Mouse (Mus musculus) gastrocnemius, adult 18-20 months (tissue): ENCODE results near the gene Bcorl1. TPM values are rescaled to one million over a fixed set of nuclear protein-coding genes. Genes with fewer than 3 reads are reported as not detected.

Experiments used
- DNase-seq: peaks from one replicate; pipeline ENCODE4 v3.0.0; 2021; ENCODE audit warnings: low spot score
- long read RNA-seq, 2 experiments: library from polyadenylated mRNA; stranded (forward); transcript quantifications; one replicate each; pipeline ENCODE4 v2.0.0; 2021
- total RNA-seq, 2 experiments: library from RNA; stranded (reverse); gene quantifications; 2 replicates each; pipeline ENCODE4 v1.2.3; 2021

Gene Bcorl1
- total RNA-seq: 1 to 10 TPM; 5.8 to 7.5 TPM
- long read RNA-seq, experiment 1: 0 reads
- long read RNA-seq, experiment 2, partial matches to known transcripts: 2 of 4 reads
- long read RNA-seq, experiment 2, other reads (novel, unspliced or antisense): 2 of 4 reads

DNA sequence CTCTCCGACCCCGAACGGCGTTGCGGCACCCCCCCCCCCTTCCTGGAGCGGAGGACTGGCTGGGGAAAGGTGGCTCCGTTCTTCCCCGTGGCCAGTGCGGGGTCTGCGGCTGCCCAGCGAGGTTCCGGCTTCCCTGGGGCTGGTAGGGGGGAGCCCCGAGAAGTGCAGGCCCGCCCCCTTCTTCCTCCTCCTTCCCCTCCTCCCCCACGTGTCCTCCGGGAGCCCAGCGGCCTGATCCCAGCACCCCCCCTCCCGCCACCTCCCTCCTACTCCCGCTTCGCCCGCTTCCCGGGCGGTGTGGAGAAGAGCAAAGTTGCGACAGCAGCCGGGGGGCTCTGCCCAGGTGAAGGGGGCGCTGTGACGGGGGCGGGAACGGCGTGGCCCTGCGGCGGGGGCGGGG is at the start of gene Bcorl1:
Bcorl1 (plus strand) TSS at position 218 of the 400 bp plus-strand sequence.
- peak; percentile 32 for DNase-seq

DNA sequence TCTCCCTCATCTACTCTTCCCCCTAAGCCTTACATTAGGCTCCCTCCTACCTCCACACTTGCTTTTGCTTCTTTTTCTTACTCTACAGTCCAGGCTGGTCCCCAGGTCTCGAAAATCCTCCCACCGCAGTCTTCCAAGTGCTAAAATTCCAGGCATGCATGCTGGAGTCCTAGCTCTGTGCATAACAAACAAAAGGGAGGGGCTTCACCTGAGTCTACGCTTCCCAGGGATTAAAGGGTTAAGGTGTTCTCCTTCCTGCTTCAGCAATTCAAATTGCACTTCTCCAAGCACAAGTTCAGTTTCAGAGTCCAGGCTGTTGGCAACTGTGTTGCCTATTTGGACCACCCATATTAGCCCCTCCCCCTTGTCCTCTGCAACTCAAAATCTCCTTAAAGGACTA is 49.7 kb upstream of the Bcorl1 start:
- no peak for DNase-seq

DNA sequence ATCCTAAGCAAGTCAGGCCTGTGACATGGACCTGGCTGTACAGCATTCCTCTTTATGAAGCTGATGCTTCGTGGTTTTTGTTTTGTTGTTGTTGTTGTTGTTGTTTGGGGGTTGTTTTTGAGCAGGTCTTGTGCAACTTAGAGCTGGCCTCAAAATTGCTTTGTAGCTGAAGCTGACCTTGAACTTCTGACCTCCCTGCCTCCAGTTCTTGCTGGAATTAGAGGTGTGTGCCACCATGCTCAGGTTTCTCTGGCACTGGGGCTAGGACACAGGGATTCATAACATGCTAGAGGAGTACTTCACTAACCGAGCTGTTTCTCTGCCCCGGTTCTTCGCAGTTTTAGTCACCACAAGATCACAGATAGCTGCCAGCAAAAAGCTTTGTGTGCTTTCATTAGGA is 35.8 kb upstream of the Bcorl1 start:
- DNase-seq: no peak

DNA sequence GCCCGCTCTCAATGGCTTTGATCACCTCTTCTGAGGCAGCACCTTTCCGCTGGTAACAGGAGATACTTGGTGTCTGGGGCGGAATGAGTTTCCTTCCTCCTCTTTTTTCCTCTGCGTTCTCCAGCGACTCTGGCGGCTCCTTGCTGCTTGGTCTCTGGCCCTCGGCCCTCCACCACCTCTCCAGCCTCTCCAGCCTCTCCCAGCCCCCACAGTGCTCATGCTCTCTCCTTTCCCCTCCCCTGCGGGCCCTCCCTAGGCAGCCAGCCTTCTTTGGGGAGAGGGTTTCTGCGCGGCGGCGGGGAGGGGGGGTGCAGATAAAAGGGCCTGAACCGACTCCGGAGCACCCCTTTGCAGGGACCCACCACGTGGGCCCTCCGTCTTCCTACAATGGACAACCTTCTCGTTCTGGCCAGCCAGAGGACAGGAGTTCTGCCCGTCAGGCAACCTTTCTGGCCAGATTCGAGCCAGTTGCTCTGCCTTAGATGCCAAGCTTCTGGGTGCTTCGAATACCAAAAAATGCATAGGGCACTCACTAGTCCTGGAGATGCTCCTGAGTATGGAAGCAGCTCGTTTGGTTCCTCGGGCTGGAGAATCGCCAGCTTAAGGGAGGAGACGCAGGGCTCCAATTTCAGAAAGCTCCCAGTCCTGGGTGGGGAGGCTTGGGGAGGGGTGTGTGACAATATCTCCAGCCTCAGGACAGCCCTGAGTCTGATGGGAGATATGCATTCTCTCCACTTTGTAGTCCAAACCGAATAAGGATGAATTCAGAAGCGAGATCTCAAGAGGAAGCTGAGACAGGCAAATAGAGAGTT is 30.2 kb upstream of the Bcorl1 start:
- no peak for DNase-seq

DNA sequence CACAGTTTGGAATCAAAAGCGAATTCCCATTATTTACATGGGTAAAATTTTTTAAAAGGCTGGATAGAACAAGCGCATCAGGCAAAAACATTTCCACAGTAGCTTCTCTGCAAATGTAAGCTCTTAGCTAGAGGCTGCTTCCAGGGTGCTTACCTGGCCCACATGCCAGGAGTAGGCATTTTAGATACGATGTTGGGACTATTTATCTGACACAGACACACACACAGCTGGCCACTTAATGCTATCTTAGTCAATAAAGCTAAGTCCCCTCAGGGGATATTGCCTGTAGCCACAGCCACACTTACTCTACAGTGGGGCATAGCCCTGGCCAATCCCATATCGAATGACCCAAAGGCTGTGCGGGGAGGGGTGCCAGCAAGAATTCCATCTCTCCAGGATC is 29.4 kb upstream of the Bcorl1 start:
- no peak for DNase-seq

DNA sequence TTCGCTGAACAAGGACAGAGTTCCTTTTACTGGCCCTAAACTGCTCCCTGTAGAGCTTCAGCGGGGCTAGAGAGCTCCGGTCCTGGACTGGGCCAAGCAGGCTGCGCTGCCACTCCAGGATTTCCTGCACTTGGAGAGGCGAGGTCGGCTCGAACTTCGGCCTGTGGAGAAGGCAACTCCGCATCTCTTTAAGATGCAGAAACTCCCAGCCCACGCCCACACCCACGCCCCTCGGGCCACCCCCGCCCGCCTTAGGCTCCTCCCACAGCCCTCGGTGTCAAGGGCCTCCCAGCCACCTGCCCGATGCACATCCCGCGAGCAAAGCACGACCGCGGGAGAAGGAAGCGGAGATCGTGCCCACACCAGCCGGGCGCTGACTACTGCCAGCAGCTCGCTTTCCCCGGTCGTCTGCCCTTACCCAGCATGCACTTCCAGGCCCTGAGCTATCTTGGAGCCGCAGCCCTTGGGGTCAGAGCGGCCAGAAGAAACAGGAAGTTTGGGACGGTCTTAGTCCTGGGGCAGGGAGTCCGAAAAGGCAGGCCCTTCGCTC is 26.6 kb upstream of the Bcorl1 start:
- DNase-seq: peak; percentile 79

DNA sequence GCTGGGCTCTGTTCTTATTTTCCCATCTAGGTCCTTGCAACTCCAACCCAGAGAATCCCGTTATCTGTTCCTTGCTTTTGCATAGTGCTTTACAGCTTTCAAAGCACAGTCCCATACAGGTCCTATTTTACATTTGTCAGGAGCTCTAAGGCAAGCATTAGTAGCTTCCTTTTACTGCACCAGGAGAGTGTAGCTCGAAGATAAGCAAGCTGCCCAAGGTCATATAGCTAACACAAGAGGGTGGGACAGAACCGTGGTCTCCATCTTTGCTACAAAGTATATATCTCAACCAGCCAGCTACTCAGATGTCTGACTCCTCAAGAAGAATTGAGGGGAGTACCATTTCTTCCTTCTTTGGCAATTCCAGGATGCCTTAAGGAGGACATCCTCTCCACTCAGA is 23.7 kb upstream of the Bcorl1 start:
- no peak for DNase-seq

DNA sequence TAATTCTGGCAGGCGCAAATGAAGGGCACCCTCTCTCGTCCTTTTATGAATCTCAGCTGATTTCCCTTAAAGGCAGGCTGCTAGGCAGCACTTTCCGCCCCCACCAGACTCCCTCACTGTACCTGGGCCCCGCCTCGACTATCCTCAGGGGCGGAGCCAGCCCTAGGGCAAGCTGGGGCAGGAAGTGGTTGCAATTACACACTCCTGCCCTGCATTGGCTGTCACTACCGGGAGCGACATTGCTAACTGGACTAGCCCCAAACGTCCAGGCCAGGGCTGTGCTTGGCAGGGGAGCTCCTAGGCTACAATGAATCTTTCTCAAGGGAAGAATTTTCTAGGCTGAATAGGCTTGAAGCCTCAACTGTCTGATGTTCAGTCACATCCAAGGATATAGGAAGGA is 23.0 kb upstream of the Bcorl1 start:
- DNase-seq: no peak

DNA sequence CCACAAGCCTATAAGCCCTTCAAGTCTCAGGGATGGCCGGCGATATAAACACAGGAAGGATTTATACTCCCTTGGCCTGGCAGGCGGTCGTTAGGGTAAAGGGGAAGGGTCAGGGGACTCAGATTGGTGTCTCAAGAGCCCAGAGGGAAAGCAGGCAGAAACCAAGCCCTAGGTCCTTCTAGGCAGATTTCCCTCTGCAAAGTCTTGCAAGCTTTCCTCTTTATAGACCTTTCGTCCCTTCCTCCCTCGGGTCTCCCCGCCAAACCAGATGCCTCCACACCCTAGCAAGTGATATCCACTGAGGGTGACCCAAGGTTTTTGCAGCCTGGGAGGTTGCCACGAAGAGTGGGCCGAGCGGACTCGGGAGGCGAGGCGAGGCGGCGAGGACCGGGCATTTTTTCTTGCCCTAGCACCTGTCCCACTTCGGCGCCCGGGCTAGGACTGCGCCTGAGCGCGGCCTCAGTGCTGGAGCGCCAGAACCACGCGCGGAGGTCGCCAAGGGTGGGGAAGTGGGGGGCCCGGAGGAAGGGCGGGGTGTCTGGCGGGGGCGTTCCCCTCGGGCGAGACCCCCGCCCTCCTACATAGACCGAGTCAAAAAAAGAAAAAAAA is 613 bp upstream of the Bcorl1 start:
- no peak for DNase-seq

DNA sequence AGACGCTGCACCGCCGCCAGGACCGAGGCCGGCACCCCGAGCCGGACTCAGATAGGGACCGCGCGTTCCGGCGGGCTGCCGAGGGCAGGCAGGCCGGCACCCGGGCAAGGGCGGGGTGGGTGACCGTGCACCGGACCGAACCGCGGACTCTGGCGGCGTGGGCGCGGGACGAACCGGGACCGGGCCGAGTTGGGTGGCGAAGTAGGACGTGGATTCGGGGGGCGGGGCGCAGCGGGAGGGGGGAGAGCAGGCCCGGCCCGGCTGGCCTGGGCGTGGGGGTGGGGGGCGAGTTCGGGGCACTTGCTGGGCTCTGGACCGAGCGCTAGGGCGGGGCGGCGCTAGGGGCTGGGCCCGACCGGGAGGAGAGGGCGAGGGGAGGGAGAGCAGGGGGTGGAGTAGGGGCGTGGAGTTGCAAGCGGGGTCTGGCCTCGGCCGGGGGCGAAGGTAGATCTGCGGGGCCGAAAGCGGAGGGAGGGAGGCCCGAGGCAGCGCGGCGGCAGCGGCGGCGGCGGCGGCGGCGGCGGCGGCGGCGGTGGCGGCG is 533 bp downstream of the Bcorl1 start:
- DNase-seq: peak; percentile 40

DNA sequence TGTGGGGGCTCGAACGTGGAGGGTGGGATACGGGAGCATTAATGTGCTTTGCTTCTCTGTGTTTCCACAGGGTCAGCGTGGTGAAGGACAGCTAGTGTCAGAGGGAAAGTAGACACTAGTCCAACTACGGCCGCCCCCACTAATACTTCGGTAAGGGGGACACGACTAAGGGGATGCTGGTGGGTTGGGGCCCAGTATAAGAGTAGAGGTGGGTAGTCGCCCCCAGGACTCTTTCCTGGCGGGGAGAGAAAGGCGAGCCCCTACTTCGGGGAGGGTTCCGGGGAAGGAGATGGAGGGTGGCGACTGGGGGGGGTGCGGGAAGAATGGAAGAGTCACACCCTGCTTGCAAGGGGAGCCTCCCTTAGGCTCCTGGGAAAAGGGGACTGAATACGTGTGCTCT is 1.6 kb downstream of the Bcorl1 start:
- DNase-seq: no peak

DNA sequence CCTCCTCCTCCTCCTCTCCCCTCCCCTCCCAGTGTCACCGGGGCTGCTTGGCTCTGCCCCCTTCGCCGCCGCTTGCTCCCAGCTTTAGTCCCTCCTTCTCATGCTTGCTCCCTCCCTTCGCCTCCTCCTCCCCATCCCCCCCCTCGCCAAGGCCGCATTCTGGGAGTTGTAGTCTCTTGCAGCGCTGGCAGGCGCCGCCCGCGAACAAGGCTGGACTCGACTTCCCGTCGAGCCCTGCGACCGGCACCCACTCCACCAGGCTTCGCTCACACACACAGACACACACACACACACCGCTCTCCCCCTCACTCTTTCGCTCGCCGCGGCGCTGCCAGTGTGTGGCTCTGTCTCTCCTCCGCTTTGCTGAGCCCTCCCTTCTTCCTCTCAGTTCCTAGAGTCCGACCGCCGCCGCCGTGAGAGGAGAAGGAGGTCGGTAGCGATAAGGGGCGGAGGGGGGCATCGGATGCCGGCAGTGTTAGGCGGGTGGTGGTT is 2.3 kb downstream of the Bcorl1 start:
- peak; percentile 88 for DNase-seq

DNA sequence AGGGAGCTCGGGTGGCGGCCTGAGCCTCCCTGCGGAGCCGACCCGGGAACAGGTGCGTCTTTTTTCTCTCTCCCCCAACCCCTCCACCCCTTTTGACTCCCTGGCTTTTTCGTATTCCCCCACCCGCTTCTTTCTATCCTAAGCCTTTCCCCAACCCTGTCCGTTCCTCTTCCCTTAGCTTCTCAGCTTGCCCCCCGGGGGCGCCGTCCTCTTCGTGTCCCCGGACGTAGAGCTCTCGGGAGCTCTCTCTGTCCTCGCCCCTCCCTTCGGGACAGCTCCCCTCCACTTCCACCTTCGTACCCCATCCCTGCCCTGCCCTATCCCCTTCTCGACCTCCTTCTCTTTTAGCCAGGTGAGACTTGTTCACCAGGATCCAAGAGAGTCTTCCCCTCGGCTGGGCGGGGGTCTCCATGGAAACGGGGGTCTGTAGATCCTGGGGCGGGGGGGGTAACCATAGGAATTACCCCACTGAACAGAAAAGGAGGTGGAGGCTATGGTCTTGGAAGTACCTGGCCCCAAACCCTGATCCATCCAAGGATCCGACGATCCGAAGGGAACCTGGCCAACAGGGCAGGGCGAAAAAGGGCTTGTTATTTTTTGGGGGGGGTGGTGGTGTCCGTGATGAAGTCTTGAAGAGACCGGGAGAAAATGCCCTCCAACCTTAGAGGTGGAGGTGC is 2.9 kb downstream of the Bcorl1 start:
- DNase-seq: no peak

DNA sequence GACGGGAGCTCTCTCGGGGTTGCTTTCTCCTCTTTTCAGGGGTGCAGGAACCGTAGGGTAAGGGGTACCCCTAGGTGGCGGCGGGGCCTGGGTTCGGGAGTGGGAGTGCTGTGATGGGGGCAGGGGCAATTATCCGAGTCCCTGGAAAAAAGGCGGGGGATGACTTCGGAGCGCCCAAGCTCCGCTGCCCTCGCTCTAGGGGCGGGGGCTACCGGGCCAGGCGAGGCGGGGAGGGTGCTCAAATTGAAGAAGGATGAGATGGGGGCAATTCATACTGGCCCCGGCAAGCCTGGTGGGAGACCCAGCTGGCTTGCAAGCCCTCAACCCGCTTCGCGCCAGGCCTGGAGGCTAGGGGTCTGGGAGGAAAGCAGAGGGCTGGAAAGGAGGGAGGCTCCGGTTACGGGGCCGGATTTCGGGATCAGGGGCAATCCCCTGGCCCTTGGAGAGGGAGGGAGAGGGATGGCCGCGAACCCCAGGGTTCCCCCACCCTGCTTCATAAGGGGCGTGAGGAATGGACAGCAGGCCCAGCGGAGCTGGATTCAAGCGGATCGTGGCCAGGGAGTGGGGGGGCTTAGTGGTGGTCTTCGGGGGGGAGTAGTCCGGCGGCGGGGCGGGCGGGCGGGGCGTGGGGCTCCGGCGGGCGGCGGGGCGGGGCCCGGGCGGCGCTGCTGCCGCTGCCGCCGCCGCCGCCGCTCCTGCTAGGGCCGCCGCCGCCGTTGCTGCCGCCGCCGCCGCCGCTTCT is 3.7 kb downstream of the Bcorl1 start:
- DNase-seq: no peak

DNA sequence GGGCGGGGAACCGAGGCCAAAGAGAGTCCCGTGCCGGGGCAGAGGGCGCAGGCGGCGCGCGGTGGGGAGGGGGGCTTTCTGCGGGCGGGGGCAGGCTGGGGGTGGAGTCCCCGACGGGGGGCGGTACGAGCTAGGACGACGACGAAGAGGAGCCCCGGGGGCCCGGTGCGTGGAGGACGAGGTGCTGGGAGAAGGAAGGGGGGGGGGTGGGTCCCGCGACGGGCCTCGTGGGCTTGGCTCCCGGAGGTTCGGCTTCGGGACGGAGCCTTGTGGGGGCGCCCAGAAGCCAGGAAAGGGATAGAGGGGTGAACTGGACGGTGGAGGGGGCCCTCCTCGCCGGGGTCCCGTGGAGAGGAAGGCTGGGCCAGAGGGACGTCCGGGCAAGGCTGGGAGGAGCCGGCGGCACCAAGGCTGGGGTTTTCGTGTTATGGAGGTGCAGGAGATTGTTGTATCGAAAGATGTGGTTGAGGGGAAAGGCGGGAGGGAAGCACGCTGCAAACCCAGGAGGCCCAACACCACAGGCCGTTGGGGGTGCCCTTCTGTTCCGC is 4.3 kb downstream of the Bcorl1 start:
- DNase-seq: no peak

DNA sequence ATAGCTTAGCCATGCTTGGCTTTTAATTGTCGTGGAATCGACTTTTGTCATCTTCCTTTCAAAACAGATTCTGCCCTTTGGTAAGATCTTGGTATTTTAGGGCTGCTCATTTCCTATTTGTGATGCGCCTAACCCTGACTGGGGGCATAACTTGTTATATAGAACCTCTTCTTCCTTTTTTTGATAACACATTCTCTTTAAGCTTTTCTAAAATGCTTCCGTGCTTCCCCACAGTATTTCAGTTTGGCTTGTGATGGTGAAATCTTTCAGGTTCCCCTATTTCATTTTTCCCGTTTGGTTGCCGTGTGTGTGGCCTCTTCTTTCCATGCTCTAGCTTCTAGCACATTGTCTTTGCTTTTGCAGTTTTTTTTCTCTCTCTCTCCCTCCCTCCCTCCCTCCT is 14.2 kb downstream of the Bcorl1 start:
- no peak for DNase-seq

DNA sequence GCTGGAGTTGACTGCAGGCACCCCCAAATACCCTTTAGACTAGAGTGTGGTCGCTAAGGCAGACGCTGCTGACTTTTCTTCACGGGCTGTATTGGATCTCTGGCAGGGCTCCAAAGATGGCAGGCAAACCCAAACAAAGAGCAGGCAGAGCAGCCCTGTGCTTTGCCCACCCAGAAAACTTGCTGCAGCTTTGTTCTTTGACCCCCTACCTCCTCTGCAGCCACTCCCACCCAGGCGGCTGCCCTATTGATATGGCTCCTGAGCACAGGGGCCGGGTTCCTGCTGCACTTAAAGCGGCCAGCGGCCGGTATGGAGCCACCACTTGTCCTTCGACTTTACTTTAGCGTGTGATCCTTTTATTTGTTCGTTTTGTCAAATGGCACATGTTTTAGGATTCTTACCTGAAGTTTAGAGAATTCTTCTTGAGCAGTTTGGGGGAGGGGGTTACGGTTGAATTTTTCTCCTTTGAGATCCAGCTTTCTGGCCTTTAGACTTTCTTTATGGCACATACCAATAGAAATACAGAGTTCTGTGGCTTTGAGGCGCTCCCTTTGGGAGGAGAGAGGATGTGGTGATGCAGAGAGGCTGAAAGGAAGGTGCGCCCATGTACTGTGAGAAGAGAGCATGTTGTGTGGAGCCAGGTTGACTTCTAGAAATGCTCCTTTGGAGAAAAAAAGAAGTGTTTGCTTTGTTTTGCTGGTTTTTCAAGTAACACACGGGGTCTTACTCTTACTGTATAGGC is 24.8 kb downstream of the Bcorl1 start:
- no peak for DNase-seq

DNA sequence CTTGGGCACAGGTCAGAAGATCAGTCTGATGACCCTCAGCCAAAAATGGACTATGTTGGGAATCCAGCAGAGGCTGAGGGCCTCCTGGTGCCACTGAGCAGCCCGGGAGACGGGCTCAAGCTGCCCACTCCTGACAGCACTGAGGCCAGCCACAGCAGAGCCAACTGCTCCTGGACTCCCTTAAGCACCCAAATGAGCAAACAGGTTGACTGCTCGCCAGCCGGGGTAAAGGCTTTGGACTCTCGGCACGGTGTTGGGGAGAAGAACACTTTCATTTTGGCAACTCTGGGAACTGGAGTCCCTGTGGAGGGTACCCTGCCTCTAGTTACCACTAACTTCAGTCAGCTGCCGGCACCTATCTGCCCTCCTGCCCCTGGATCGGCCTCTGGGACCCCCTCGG is 26.7 kb downstream of the Bcorl1 start:
- DNase-seq: no peak

DNA sequence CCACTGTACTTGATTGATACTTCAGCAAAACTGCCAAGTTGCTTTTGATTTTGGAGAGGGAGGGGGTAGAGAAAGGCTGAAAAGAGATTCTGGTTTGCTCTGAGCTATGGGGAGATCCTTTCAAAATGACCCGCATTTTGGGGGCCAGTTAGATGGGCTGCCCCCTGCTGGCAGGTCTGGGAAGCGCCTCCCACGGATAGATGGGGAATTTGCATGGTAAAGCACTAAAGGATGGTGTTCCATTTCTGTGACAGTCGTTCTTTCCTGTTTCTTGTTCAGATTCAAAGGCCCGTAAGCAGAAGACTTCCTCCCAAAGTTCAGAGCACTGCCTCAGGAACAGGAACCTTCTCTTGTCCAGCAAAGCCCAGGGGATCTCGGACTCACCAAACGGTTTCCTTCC is 42.5 kb downstream of the Bcorl1 start:
- peak; percentile 44 for DNase-seq

DNA sequence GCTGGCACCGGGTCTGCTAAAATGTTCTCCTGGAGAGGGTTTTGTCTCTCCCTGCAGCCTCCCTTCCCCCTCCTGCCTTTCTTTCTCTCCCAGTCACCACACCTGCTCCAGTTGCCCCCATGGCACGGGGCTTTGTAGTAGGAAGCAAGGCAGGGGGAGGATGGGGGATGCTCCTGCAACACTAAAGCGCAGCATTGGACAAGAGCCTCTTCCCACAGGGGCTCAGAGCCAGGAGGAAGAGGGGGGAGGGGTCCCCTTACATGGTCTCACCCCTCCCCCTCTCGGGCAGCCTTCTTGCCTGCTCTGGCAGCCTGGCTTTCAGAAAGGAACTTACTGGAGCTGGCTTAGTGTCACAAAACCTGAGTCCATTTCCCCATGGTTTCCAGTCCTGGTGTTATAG is 44.8 kb downstream of the Bcorl1 start:
- no peak for DNase-seq
